16 mouse cellular contexts compared by ENCODE assay signal in genomic region chr14:16896974-16897373, GRCm38 (mm10).
"Had no signal": no experiment of that assay in that cellular context is flagged by ENCODE, and none has a peak within 500 bp of the region (broad histone marks: within the 10 kb centered on the region; RNA-seq: fewer than 3 reads in every experiment).

No protein-coding gene starts in this region.

- H3K4me1 ChIP-seq: liver, embryonic 13.5 days had no signal

- H3K27me3 ChIP-seq: limb, embryonic 12.5 days; liver, embryonic 13.5 days; neural tube, embryonic 12.5 days had no signal

- H3K4me3 ChIP-seq: limb, embryonic 12.5 days; liver, embryonic 13.5 days; midbrain, embryonic 10.5 days; myocyte; neural tube, embryonic 12.5 days had no signal

- ATAC-seq: inflammation-experienced regulatory T-cells, adult 6 months; intestine, postnatal 0 days; liver, postnatal 0 days had no signal

- H3K4me2 ChIP-seq: limb, embryonic 12.5 days; liver, embryonic 13.5 days; neural tube, embryonic 12.5 days had no signal

- DNase-seq: kidney, adult 8-10 months; kidney, postnatal 10 days; liver; liver, embryonic 13.5 days; liver, postnatal 0 days; midbrain, embryonic 14.5 days; right cerebral cortex, postnatal 4 days; spleen, adult 18-20 months; thymus, adult 18-20 months; thymus, postnatal 14 days had no signal

- H3K9me3 ChIP-seq: limb, embryonic 12.5 days; liver, embryonic 13.5 days; midbrain, embryonic 10.5 days; neural tube, embryonic 12.5 days had no signal

- H3K36me3 ChIP-seq: limb, embryonic 12.5 days; liver, embryonic 13.5 days; midbrain, embryonic 10.5 days; neural tube, embryonic 12.5 days had no signal

- H3K27ac ChIP-seq: limb, embryonic 12.5 days; liver, embryonic 13.5 days; midbrain, embryonic 10.5 days; neural tube, embryonic 12.5 days had no signal

- H3K9ac ChIP-seq: limb, embryonic 12.5 days; liver, embryonic 13.5 days; liver, postnatal 0 days; neural tube, embryonic 12.5 days had no signal
